Mouse (Mus musculus) adrenal gland, postnatal 36 days (tissue): ENCODE results near the gene Gldc. TPM values are rescaled to one million over a fixed set of nuclear protein-coding genes. Genes with fewer than 3 reads are reported as not detected.
"Not testable (repeated sequence)": the region's sequence is repeated elsewhere in the genome, so short reads cannot be mapped to it uniquely, and the experiment has no call there.

Experiments
- DNase-seq, 2 experiments: peaks; one replicate each; pipeline ENCODE4 v3.0.0; 2021; ENCODE audit warnings: mixed read lengths in 1 of 2
- long read RNA-seq, 2 experiments: library from polyadenylated mRNA; stranded (forward); transcript quantifications; one replicate each; pipeline ENCODE4 v2.0.0; 2021; ENCODE audit warnings: borderline sequencing depth in 2 of 2
- total RNA-seq, 2 experiments: library from RNA; stranded (reverse); gene quantifications; 2 replicates each; pipeline ENCODE4 v1.2.3; 2021

Gene Gldc
- under 1 TPM; 0.46 to 0.63 TPM for total RNA-seq
- long read RNA-seq, experiment 1, partial matches to known transcripts = 1 of 1 reads
- long read RNA-seq, experiment 1, other reads (novel, unspliced or antisense) = 0 of 1 reads
- long read RNA-seq, experiment 2, partial matches to known transcripts = 0 of 1 reads
- long read RNA-seq, experiment 2, other reads (novel, unspliced or antisense) = 1 of 1 reads

DNA sequence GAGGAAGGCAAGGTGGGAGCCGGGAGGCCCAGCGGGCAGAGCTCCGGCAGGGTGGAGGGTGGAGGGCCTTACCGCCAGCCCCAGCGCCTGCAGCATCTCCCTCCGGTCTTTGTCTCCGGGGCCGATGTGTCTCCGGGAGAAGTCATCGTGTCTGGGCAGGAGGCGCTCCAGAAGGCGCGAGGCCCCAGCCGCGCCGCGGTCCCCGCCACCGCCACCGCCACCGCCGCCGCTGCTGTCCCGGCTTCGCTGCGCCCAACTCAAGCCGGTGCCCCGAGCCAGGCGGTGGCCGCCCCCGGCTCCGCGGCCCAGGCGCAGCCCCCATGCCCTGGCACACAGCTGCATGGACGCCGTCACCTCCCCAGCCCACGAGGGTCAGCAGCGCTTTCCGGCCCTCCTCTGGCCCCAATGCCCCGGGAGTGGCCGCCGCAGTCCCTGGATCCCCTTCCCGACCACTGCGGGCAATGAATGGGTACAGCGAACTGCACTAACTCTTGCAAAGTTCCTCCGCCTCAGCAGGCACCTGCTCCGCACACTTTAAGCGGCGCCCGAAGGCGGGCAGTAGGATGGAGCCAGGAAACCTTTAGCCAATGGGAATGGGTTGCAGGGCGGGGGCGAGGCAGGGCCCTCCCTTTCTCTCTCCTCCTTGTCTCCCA is at the start of gene Gldc:
Gene Gldc, minus strand, starts transcription at position 511 of the 653 bp plus-strand sequence.
- peak; percentile 37 to 49 for DNase-seq

GRCm38 (mm10) chr19:30222593-30222992 is 47.4 kb upstream of the Gldc start:
- DNase-seq = not testable (repeated sequence)

GRCm38 (mm10) chr19:30217335-30217734 is 42.1 kb upstream of the Gldc start:
- DNase-seq = peak; percentile 58

DNA sequence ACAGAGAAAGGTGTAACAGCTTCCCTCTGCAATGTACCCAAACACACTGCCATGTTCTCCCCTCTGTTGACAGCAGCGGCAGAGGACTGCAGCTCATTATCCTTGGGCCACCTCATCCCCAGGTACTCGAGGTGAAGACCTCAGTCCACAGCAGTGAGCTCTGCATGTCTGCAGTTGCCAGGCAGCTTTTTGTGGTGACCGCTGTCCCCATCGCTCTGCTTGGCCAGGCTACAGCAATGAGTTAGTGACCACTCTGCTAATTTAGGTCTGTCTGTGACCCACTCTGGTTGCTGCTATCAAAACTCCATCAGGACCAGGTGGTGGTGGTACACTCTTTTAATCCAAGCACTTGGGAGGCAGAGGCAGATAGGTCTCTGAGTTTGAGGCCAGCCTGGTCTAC is 41.0 kb upstream of the Gldc start:
- no peak for DNase-seq

- not testable (repeated sequence) for DNase-seq
Measured at GRCm38 (mm10) chr19:30215736-30216135, 40.5 kb upstream of the Gldc start.

GRCm38 (mm10) chr19:30214026-30214425 is 38.8 kb upstream of the Gldc start:
- no peak for DNase-seq

GRCm38 (mm10) chr19:30209006-30209405 is 33.8 kb upstream of the Gldc start:
- not testable (repeated sequence) for DNase-seq

DNA sequence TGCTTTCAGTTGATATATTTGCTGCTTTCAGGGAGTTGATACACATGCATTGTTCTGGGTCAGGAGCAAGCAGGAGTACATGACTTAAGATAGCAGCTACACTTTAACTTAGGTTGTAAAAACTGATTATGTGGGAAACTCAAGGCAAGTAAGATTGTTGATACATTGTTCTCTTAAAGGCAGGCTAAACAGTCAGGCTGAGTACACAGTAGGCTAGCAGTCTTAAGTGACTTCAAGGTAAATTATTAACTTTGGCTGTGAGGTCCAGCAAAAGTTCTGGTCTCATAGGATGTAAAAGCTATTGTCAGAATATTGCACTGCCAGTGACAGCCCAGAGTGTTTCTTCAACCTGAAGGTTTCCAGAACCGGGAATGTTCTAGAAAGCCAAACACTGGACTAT is 31.8 kb upstream of the Gldc start:
- no peak for DNase-seq

DNA sequence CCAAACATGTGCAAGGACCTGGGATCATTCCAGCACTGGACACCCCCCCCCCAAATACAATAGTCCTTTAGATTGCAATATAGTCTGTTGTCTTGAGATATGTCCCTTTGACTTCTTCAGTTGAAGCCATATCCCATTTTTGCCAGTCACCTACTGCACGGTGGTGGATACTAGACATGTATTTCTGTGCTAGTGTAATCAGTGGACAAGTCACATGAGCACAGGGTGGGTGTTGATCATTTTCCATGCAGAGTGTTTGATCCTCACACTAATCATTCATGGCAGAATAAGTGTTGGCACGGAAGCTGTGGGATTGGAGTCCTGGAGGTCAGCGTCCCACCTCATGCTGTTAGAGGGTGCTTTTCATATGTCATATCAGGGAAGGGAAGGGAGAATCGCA is 30.6 kb upstream of the Gldc start:
- no peak for DNase-seq

DNA sequence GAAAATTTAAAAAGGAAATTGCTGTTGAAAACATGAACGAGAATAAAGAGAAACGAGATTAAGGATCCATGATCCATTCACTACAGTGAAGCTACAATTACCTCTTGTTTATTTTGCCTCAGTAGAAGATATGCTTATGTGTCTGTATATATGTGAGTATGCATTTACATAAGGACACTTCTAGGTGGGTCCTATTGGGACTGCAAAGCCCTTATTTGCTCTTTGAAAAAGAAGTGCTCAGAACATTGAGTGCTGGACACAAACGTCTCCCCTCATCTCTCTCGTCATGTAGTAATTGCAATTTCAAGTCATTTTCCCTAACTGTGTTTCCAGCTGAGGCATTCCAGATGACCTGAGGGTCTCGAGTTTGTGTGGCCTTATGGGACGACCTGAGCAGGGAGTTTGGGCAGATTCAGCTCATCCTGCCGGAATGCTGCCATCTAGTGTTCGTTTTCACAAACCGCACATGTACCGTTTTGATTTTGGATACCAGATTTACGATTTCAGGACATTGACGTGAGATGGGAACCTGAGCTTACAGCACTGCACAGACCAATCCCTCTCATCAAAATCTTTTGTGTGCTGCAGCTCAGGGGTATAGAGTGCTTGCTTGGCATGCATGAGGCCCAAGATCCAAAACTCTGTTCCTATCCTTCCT is 30.1 kb upstream of the Gldc start:
- peak; percentile 23 to 25 for DNase-seq

DNA sequence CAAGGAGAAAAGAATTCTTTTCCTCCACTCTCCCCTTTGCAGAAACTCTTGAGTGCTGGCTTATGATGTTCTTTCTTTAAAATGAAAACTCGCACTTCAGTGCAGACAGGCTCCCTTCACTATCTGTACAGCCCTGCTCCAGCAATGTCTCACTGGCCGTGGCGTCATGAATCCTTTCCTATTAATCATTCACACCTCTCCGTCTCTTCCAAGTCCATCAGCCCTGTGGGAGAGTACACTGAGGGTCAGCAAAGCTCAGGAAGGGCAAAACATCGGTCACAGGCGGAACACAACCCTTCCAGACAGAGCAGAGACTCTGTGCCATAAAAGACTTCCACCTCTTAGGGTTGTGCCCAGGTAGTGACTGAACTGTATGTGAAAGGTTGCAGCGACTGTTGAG is 26.9 kb upstream of the Gldc start:
- DNase-seq = peak in 1 of 2 experiments; percentile 2

DNA sequence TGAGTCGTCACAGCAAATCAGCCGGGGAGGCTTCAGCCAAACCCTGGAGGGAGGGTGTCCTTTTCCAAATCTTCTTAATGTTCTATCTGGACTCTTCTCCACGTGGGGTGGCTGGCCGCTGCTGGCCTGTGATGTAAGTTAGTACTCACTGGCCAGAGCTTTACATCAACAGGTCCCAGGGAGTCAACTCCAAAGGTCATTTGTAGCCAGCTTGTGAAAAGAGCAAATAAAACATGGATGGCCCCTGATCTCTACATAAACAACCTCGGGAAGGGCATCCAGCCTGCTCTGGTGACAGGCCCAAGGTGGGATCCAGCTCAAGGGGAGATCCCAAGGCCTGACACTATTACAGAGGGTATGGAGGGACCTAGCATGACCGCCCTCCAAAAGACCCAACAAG is 19.8 kb upstream of the Gldc start:
- no peak for DNase-seq

GRCm38 (mm10) chr19:30187232-30187631 is 12.0 kb upstream of the Gldc start:
- no peak for DNase-seq

GRCm38 (mm10) chr19:30185536-30185935 is 10.3 kb upstream of the Gldc start:
- no peak for DNase-seq

DNA sequence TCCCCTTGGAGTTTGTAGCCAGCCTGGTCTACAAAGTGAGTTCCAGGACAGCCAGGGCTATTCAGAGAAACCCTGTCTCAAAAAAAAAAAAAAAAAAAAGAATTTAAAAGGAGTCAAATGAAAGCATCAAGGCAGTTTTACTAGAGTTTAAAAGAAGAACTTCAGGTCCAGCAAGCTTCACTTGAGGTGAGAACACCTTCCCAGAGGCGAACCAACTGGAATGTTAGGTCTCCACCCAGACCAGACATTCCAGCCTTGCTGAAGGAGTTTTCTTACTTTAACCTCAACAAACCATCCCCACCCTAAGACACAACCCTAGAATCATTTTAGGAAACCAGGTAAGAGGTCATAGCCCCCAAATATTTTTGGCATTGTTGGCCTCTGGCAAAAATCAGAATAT is 4.8 kb upstream of the Gldc start:
- no peak for DNase-seq

DNA sequence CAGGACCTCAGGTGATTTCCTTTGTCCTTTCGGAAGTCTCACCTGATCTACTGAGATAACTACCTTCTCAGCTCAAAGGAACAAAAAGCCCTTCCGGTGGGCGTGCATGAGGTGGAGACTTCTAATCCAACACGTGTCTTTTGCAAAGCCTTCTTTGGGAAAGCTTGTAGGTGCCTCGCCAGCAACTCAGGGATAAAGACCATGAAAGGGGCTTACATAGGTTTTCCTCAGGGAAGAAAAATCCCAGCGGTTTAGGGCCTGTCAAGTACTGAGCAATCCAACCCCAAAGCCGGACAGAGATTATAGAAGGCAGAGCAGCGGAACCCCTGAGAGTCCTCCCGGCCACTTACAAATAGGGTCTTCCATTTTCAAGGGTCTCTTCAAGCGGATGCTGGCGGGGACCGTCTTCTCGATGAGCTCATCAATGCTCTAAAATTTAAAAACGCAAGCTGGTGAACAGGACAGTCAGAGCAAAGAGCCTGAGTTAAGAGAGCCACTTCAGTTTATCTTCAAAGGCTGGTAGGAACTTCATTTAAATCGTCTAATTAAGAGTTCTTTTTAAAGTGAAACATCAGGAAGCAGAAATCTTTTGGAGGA is 1.1 kb downstream of the Gldc start:
- no peak for DNase-seq

GRCm38 (mm10) chr19:30171346-30172055 is 3.7 kb downstream of the Gldc start:
- DNase-seq = no peak

GRCm38 (mm10) chr19:30170319-30170718 is 4.9 kb downstream of the Gldc start:
- no peak for DNase-seq

DNA sequence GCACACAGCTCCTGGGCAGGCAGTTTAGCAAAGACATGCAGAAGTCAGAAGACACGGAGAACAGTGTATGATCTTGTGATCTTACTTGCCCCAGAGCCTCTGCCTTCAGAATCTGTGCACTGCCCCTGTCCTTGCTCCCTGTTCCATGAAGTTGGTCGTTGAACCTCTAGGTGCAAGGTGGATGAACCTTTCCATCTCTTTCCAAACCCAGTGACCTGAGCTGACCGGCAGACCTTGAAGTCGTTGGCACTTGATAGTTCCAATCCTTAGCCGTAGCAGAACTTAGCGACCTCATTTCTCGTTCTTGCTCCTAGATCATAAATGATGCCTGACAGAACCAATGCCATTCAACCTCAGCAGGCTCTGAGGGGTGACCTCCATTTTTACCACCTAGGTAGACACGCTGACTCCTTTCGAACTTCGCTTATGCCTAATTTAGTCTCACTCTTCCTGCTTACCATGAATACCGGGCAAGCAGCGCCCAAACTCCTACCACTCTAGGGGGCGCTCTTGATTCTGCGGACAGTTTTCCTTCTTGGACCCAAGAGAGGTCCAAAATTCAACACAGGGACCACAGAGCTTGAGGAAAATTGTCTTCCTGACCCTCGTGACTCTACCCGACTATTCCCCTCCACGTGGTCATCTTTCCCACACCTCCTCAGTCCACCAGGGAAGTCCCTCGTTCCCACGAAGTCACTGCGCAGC is 8.3 kb downstream of the Gldc start:
- no peak for DNase-seq

DNA sequence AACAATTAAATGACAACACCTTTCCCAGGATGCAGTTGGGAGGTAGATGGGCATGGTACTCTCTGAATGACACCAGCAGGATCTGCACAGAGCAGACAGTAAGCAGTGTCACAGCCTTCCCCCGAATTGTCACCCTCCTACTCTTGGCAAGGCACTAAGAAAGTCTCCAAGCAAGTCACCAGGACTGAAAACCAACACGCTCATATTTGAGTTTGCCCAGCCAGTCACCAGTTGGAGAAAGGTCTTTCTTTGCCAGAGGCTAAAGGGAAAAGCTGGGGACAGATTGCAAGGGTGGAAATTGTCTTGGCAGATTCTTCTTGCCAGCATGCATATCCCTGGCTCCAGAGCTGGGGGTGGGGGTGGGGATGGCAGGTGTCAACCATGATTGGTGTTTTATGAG is 11.0 kb downstream of the Gldc start:
- DNase-seq = no peak

DNA sequence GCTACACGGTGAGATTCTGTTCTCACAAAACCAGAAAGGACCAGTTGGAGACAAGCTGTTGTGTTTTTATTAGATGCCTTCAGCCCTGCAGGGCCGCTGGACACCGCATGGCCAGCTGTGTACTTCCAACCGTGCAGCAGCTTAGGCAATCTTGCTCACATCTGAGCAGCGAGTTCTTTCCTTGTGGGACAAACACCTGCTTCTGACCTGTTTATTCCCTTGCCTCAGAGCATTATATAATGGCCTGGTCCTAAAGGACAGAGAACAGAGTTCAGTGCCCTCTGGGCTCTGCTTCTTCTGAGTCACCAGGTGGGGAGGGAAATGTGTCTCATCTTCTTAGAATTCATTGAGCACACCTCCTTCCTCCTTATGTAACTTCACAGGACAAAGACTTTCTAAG is 12.4 kb downstream of the Gldc start:
- DNase-seq = no peak

- DNase-seq = no peak
Measured at GRCm38 (mm10) chr19:30160021-30160420, 15.2 kb downstream of the Gldc start.
